Mouse (Mus musculus) intestine, embryonic 16.5 days (tissue): ENCODE data around the gene Prb1. TPM values are rescaled to one million over a fixed set of nuclear protein-coding genes. Genes with fewer than 3 reads are reported as not detected.
"Not testable (repeated sequence)": the region's sequence is repeated elsewhere in the genome, so short reads cannot be mapped to it uniquely, and the experiment has no call there.

Source experiments
- ATAC-seq: fragments of 200-750 bp; cut with Nextera tagmentation; 2 replicates; pipeline ENCODE4 v1.8.0; 2017; ENCODE audit warnings: moderate TSS enrichment, moderate library complexity
- H3K27ac ChIP-seq: fragments of 300-500 bp; sonication (generic); 2 replicates; pipeline ENCODE4 v1.5.1; 2014; ENCODE audit warnings: mild to moderate bottlenecking, low read length
- H3K27me3 ChIP-seq: fragments of 300-500 bp; sonication (generic); replicated peaks from 2 replicates; pipeline ENCODE4 v1.6.1; 2014; ENCODE audit warnings: low read length, control low read depth, mixed read lengths; ENCODE audit not compliant: control insufficient read depth, insufficient read depth
- H3K36me3 ChIP-seq: fragments of 300-500 bp; sonication (generic); 2 replicates; pipeline ENCODE4 v1.6.1; 2014; ENCODE audit warnings: low read length, control low read depth; ENCODE audit not compliant: control insufficient read depth, insufficient read depth
- H3K4me1 ChIP-seq: fragments of 300-500 bp; sonication (generic); 2 replicates; pipeline ENCODE4 v1.6.1; 2014; ENCODE audit warnings: low read length, control low read depth, mixed read lengths; ENCODE audit not compliant: control insufficient read depth, insufficient read depth
- H3K4me2 ChIP-seq: fragments of 300-500 bp; sonication (generic); 2 replicates; pipeline ENCODE4 v1.6.1; 2014; ENCODE audit warnings: low read depth, low read length, control low read depth
- H3K4me3 ChIP-seq: fragments of 300-500 bp; sonication (generic); 2 replicates; pipeline ENCODE4 v1.5.1; 2014; ENCODE audit warnings: mild to moderate bottlenecking, low read length
- H3K9ac ChIP-seq: fragments of 300-500 bp; sonication (generic); 2 replicates; pipeline ENCODE4 v1.6.1; 2014; ENCODE audit warnings: low read depth, low read length
- H3K9me3 ChIP-seq: fragments of 300-500 bp; sonication (generic); 2 replicates; pipeline ENCODE4 v1.6.1; 2016; ENCODE audit warnings: low read length, control low read depth; ENCODE audit not compliant: control insufficient read depth
- polyA plus RNA-seq: library from polyadenylated mRNA; unstranded; fragments of >200 nt; fragmentation: Nextera tagmentation; extraction: Ambion mirVana; gene quantifications from 2 replicates; pipeline ENCODE4 v1.2.1, GENCODE M21; 2015

The Prb1 gene
- not detected in 2 replicates for polyA plus RNA-seq

DNA sequence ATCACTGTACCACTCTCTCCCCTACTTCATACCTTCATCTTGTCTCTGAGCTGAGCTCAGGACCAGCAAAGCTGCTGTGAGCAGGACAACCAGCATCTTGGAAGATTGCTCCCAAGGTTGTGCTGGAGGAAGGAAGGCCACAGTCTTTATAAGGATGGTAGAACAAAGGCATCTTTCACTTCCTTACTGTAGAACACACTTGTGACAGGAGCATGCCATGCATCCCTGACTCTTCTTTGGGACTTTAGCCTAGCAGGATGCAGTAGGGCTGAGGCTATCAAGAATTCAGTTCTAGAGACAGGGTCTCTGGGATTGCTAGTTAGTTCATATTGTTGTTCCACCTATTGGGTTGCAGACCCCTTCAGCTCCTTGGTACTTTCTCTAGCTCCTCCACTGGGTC is at the start of gene Prb1:
Gene Prb1, minus strand, starts transcription at position 101 of the 400 bp plus-strand sequence.
- H3K27ac ChIP-seq, ATAC-seq, H3K4me2 ChIP-seq, H3K4me1 ChIP-seq, H3K27me3 ChIP-seq, H3K4me3 ChIP-seq, H3K36me3 ChIP-seq, H3K9me3 ChIP-seq, H3K9ac ChIP-seq: not testable (repeated sequence)

Other genes starting within 250 kb of the Prb1 start
- gene Prpmp5, start 104.2 kb upstream of the Prb1 start, polyA plus RNA-seq: not detected in 2 replicates
- not detected in 2 replicates for gene Gm8882, start 153.6 kb upstream of the Prb1 start, polyA plus RNA-seq